Mouse (Mus musculus): Measurements from ENCODE around the gene P2rx1.

- TF ChIP-seq POLR2A (IDR thresholded peaks at IDR 0.05; ENCODE audit: borderline replicate concordance, extremely low read depth, insufficient read depth, insufficient read length, poor library complexity, severe bottlenecking) = no peak
- no peak for TF ChIP-seq CTCF (IDR thresholded peaks at IDR 0.05; ENCODE audit: borderline replicate concordance, extremely low read depth, insufficient read depth, insufficient read length)
Observed at GRCm38 (mm10) chr11:73024236-73024904, 25.5 kb downstream of the P2rx1 start.
